Mouse (Mus musculus) midbrain, embryonic 12.5 days (tissue): ENCODE measurements around the gene Mei4. TPM values are rescaled to one million over a fixed set of nuclear protein-coding genes. Genes with fewer than 3 reads are reported as not detected.

Experiments used
- ATAC-seq: fragments of 200-750 bp; cut with Nextera tagmentation; 2 replicates; pipeline ENCODE4 v1.8.0; 2017; ENCODE audit warnings: low read depth, moderate TSS enrichment, moderate library complexity; ENCODE audit not compliant: low FRiP score
- H3K27ac ChIP-seq: fragments of 300-500 bp; sonication (generic); replicated peaks from 2 replicates; pipeline ENCODE4 v1.5.1; 2016; ENCODE audit warnings: mild to moderate bottlenecking
- H3K27me3 ChIP-seq: fragments of 300-500 bp; sonication (generic); 2 replicates; pipeline ENCODE4 v1.6.1; 2016; ENCODE audit warnings: mild to moderate bottlenecking
- H3K36me3 ChIP-seq: fragments of 300-500 bp; sonication (generic); 2 replicates; pipeline ENCODE4 v1.6.1; 2016
- H3K4me1 ChIP-seq: fragments of 300-500 bp; sonication (generic); 2 replicates; pipeline ENCODE4 v1.6.1; 2016
- H3K4me2 ChIP-seq: fragments of 300-500 bp; sonication (generic); replicated peaks from 2 replicates; pipeline ENCODE4 v1.6.1; 2016; ENCODE audit warnings: mild to moderate bottlenecking, moderate library complexity
- H3K4me3 ChIP-seq: fragments of 300-500 bp; sonication (generic); 2 replicates; pipeline ENCODE4 v1.5.1; 2016; ENCODE audit warnings: mild to moderate bottlenecking
- H3K9ac ChIP-seq: fragments of 300-500 bp; sonication (generic); replicated peaks from 2 replicates; pipeline ENCODE4 v1.6.1; 2016; ENCODE audit warnings: mild to moderate bottlenecking, moderate library complexity
- H3K9me3 ChIP-seq: fragments of 300-500 bp; sonication (generic); 2 replicates; pipeline ENCODE4 v1.6.1; 2016; ENCODE audit warnings: mild to moderate bottlenecking
- WGBS: fragments of 180-500 bp; shearing (Covaris S2); methylation state at CpG from one replicate; pipeline ENCODE4 v1.1.7; 2016; 5-methylcytosine and 5-hydroxymethylcytosine counted together
- polyA plus RNA-seq: library from polyadenylated mRNA; unstranded; fragments of >200 nt; fragmentation: Nextera tagmentation; extraction: Ambion mirVana; gene quantifications from 2 replicates; pipeline ENCODE4 v1.2.1, GENCODE M21; 2016

Gene Mei4
- 0.70 and 0.73 TPM in 2 replicates for polyA plus RNA-seq

GRCm38 (mm10) chr9:81863181-81863887 is at the start of gene Mei4:
Mei4 (plus strand) TSS chr9:81863670.
- Histone ChIP-seq H3K4me1 (no peaks in the 10 kb centered on the region), H3K27ac (no peak within 1 kb of the TSS), H3K4me3 (peak within 1 kb of the TSS; percentile 55), H3K27me3 (peaks cover 4% of the 10 kb centered on the region; the same call in 1 of the 2 replicates), H3K9ac (peak within 1 kb of the TSS; percentile 44), H3K4me2 (peak within 1 kb of the TSS; percentile 77), H3K9me3 (no peaks in the 10 kb centered on the region), H3K36me3 (no peaks in the 10 kb centered on the region)
- peak; percentile 100 for ATAC-seq
- WGBS = 3% methylated on average over 32 of the region's 32 CpGs

- H3K4me2 ChIP-seq = no peak overlapping the region
- no peak overlapping the region for H3K9ac ChIP-seq
- H3K9me3 ChIP-seq = no peaks in the 10 kb centered on the region
- H3K4me1 ChIP-seq = no peaks in the 10 kb centered on the region
- no peak overlapping the region for H3K27ac ChIP-seq
- WGBS = 96% methylated on average over 1 of the region's 1 CpGs
- no peak overlapping the region for H3K4me3 ChIP-seq
- no peak for ATAC-seq
- no peaks in the 10 kb centered on the region for H3K36me3 ChIP-seq
- H3K27me3 ChIP-seq = no peaks in the 10 kb centered on the region
Measured at GRCm38 (mm10) chr9:81819715-81820373, 43.6 kb upstream of the Mei4 start.

GRCm38 (mm10) chr9:81827560-81827959 is 35.9 kb upstream of the Mei4 start:
- no peak overlapping the region for H3K9ac ChIP-seq
- H3K9me3 ChIP-seq = no peaks in the 10 kb centered on the region
- H3K4me2 ChIP-seq = no peak overlapping the region
- no peaks in the 10 kb centered on the region for H3K36me3 ChIP-seq
- no peak overlapping the region for H3K4me3 ChIP-seq
- H3K27me3 ChIP-seq = no peaks in the 10 kb centered on the region
- H3K4me1 ChIP-seq = no peaks in the 10 kb centered on the region
- ATAC-seq = no peak
- 79% methylated on average over 2 of the region's 2 CpGs for WGBS
- no peak overlapping the region for H3K27ac ChIP-seq

- Histone ChIP-seq H3K9me3 (no peaks in the 10 kb centered on the region), H3K27ac (no peak overlapping the region), H3K27me3 (no peaks in the 10 kb centered on the region), H3K4me1 (no peaks in the 10 kb centered on the region), H3K36me3 (no peaks in the 10 kb centered on the region), H3K4me3 (no peak overlapping the region), H3K9ac (no peak overlapping the region), H3K4me2 (no peak overlapping the region)
- ATAC-seq = no peak
Measured at GRCm38 (mm10) chr9:81834056-81834455, 29.4 kb upstream of the Mei4 start.

GRCm38 (mm10) chr9:81858861-81859260 is 4.6 kb upstream of the Mei4 start:
- Histone ChIP-seq H3K4me1 (no peaks in the 10 kb centered on the region), H3K36me3 (no peaks in the 10 kb centered on the region), H3K4me2 (no peak overlapping the region), H3K27me3 (peaks cover 4% of the 10 kb centered on the region; the same call in 1 of the 2 replicates), H3K4me3 (no peak overlapping the region), H3K9me3 (no peaks in the 10 kb centered on the region), H3K9ac (no peak overlapping the region), H3K27ac (no peak overlapping the region)
- WGBS = 18% methylated on average over 1 of the region's 1 CpGs
- no peak for ATAC-seq

- Histone ChIP-seq H3K27me3 (peaks cover 4% of the 10 kb centered on the region; the same call in 1 of the 2 replicates), H3K4me1 (no peaks in the 10 kb centered on the region), H3K9me3 (no peaks in the 10 kb centered on the region), H3K36me3 (no peaks in the 10 kb centered on the region), H3K27ac (no peak overlapping the region), H3K4me3 (peak overlapping the region; percentile 55), H3K9ac (peak overlapping the region; percentile 44), H3K4me2 (peak overlapping the region; percentile 77)
- 27% methylated on average over 13 of the region's 13 CpGs for WGBS
- ATAC-seq = no peak
Measured at GRCm38 (mm10) chr9:81863888-81864234, 391 bp downstream of the Mei4 start.

GRCm38 (mm10) chr9:81866032-81866431 is 2.6 kb downstream of the Mei4 start:
- H3K4me2 ChIP-seq = no peak overlapping the region
- no peak overlapping the region for H3K4me3 ChIP-seq
- H3K27me3 ChIP-seq = peaks cover 4% of the 10 kb centered on the region; the same call in 1 of the 2 replicates
- H3K36me3 ChIP-seq = no peaks in the 10 kb centered on the region
- 84% methylated on average over 2 of the region's 2 CpGs for WGBS
- no peaks in the 10 kb centered on the region for H3K4me1 ChIP-seq
- ATAC-seq = no peak
- H3K27ac ChIP-seq = no peak overlapping the region
- no peaks in the 10 kb centered on the region for H3K9me3 ChIP-seq
- no peak overlapping the region for H3K9ac ChIP-seq

- no peaks in the 10 kb centered on the region for H3K27me3 ChIP-seq
- H3K4me2 ChIP-seq = no peak overlapping the region
- ATAC-seq = no peak
- no peaks in the 10 kb centered on the region for H3K36me3 ChIP-seq
- H3K4me1 ChIP-seq = no peaks in the 10 kb centered on the region
- WGBS = 96% methylated on average over 1 of the region's 1 CpGs
- H3K9me3 ChIP-seq = no peaks in the 10 kb centered on the region
- no peak overlapping the region for H3K9ac ChIP-seq
- no peak overlapping the region for H3K4me3 ChIP-seq
- H3K27ac ChIP-seq = no peak overlapping the region
Measured at GRCm38 (mm10) chr9:81921456-81921855, 58.0 kb downstream of the Mei4 start.

- Histone ChIP-seq H3K9me3 (no peaks in the 10 kb centered on the region), H3K36me3 (no peaks in the 10 kb centered on the region), H3K4me3 (no peak overlapping the region), H3K9ac (no peak overlapping the region), H3K27me3 (no peaks in the 10 kb centered on the region), H3K4me1 (no peaks in the 10 kb centered on the region), H3K4me2 (no peak overlapping the region), H3K27ac (no peak overlapping the region)
- ATAC-seq = no peak
Measured at GRCm38 (mm10) chr9:81924744-81925143, 61.3 kb downstream of the Mei4 start.

- Histone ChIP-seq H3K9ac (no peak overlapping the region), H3K27me3 (no peaks in the 10 kb centered on the region), H3K4me1 (no peaks in the 10 kb centered on the region), H3K4me2 (no peak overlapping the region), H3K9me3 (no peaks in the 10 kb centered on the region), H3K36me3 (no peaks in the 10 kb centered on the region), H3K27ac (no peak overlapping the region), H3K4me3 (no peak overlapping the region)
- WGBS = 88% methylated on average over 4 of the region's 4 CpGs
- ATAC-seq = no peak
Measured at GRCm38 (mm10) chr9:81940533-81940932, 77.1 kb downstream of the Mei4 start.

GRCm38 (mm10) chr9:81945624-81946023 is 82.2 kb downstream of the Mei4 start:
- no peak overlapping the region for H3K27ac ChIP-seq
- H3K27me3 ChIP-seq = no peaks in the 10 kb centered on the region
- no peak overlapping the region for H3K9ac ChIP-seq
- H3K9me3 ChIP-seq = no peaks in the 10 kb centered on the region
- no peaks in the 10 kb centered on the region for H3K36me3 ChIP-seq
- no peak overlapping the region for H3K4me2 ChIP-seq
- H3K4me3 ChIP-seq = no peak overlapping the region
- no peak for ATAC-seq
- no peaks in the 10 kb centered on the region for H3K4me1 ChIP-seq
- WGBS = 80% methylated on average over 6 of the region's 6 CpGs

GRCm38 (mm10) chr9:81956858-81957257 is 93.4 kb downstream of the Mei4 start:
- no peak overlapping the region for H3K9ac ChIP-seq
- WGBS = 92% methylated on average over 3 of the region's 3 CpGs
- no peaks in the 10 kb centered on the region for H3K36me3 ChIP-seq
- no peaks in the 10 kb centered on the region for H3K9me3 ChIP-seq
- no peak overlapping the region for H3K4me2 ChIP-seq
- no peak overlapping the region for H3K27ac ChIP-seq
- H3K27me3 ChIP-seq = no peaks in the 10 kb centered on the region
- no peak for ATAC-seq
- no peaks in the 10 kb centered on the region for H3K4me1 ChIP-seq
- H3K4me3 ChIP-seq = no peak overlapping the region
